Mouse (Mus musculus): Measurements from ENCODE around the gene Dph1.

Dph1 gene

GRCm38 (mm10) chr11:75190905-75191441, at the start of gene Dph1:
TSS of gene Dph1 (minus strand) at chr11:75191241.
- DNase-seq (ENCODE audit: low read depth, low spot score), result no peak

GRCm38 (mm10) chr11:75240158-75240934, 49.3 kb upstream of the Dph1 start:
- DNase-seq (ENCODE audit: low read depth, low spot score), result no peak

- no peak for DNase-seq (ENCODE audit: low read depth, low spot score)
Measured at GRCm38 (mm10) chr11:75234745-75235144, 43.7 kb upstream of the Dph1 start.

GRCm38 (mm10) chr11:75232434-75232833, 41.4 kb upstream of the Dph1 start:
- DNase-seq (ENCODE audit: low read depth, low spot score), result no peak

- DNase-seq (ENCODE audit: low read depth, low spot score), result peak; percentile 64
Measured at GRCm38 (mm10) chr11:75231756-75232155, 40.7 kb upstream of the Dph1 start.

GRCm38 (mm10) chr11:75230272-75230760, 39.3 kb upstream of the Dph1 start:
- no peak for DNase-seq (ENCODE audit: low read depth, low spot score)

- no peak for DNase-seq (ENCODE audit: low read depth, low spot score)
Measured at GRCm38 (mm10) chr11:75229289-75229688, 38.2 kb upstream of the Dph1 start.

- no peak for DNase-seq (ENCODE audit: low read depth, low spot score)
Measured at GRCm38 (mm10) chr11:75227632-75228031, 36.6 kb upstream of the Dph1 start.

- DNase-seq (ENCODE audit: low read depth, low spot score), result no peak
Measured at GRCm38 (mm10) chr11:75224835-75225234, 33.8 kb upstream of the Dph1 start.

GRCm38 (mm10) chr11:75224062-75224461, 33.0 kb upstream of the Dph1 start:
- no peak for DNase-seq (ENCODE audit: low read depth, low spot score)

GRCm38 (mm10) chr11:75220517-75221145, 29.6 kb upstream of the Dph1 start:
- DNase-seq (ENCODE audit: low read depth, low spot score), result no peak

- no peak for DNase-seq (ENCODE audit: low read depth, low spot score)
Measured at GRCm38 (mm10) chr11:75220115-75220514, 29.1 kb upstream of the Dph1 start.

GRCm38 (mm10) chr11:75214081-75214950, 23.3 kb upstream of the Dph1 start:
- DNase-seq (ENCODE audit: low read depth, low spot score), result no peak

- no peak for DNase-seq (ENCODE audit: low read depth, low spot score)
Measured at GRCm38 (mm10) chr11:75213372-75214080, 22.5 kb upstream of the Dph1 start.

GRCm38 (mm10) chr11:75212876-75213275, 21.8 kb upstream of the Dph1 start:
- no peak for DNase-seq (ENCODE audit: low read depth, low spot score)

GRCm38 (mm10) chr11:75212031-75212667, 21.1 kb upstream of the Dph1 start:
- DNase-seq (ENCODE audit: low read depth, low spot score), result no peak

- DNase-seq (ENCODE audit: low read depth, low spot score), result no peak
Measured at GRCm38 (mm10) chr11:75210755-75211154, 19.7 kb upstream of the Dph1 start.

GRCm38 (mm10) chr11:75210093-75210492, 19.1 kb upstream of the Dph1 start:
- DNase-seq (ENCODE audit: low read depth, low spot score), result no peak

GRCm38 (mm10) chr11:75209363-75209762, 18.3 kb upstream of the Dph1 start:
- no peak for DNase-seq (ENCODE audit: low read depth, low spot score)

GRCm38 (mm10) chr11:75206347-75206746, 15.3 kb upstream of the Dph1 start:
- DNase-seq (ENCODE audit: low read depth, low spot score), result no peak

- no peak for DNase-seq (ENCODE audit: low read depth, low spot score)
Measured at GRCm38 (mm10) chr11:75204472-75204871, 13.4 kb upstream of the Dph1 start.

Measured in CD4-positive helper T cell, adult 2 months (primary cell).